Comparison of ENCODE assay signal across 7 mouse cellular contexts in the genomic region with DNA sequence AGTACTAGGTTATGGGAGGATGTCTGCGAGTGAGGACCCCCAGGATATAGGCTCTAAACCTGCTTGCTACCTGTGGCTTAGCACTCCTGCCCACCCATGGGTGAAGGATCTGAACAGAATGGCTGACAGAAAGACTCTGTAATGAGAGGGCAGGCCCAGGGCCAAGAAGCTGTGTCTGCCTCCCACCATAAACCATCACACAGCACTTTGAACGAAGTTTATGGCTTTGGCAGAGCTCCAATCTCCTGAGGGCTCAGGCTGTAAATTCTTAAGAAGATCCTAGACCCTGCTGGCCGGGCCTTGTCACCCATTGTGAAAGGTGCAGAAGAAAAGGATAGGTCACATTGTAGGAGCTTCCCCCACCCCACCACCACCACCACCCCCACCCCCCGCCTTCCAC.
A peak's percentile ranks its signal among the peaks of the same experiment; 100 is the strongest.
DNase-seq lines count a peak whose midpoint lies in the region; ATAC-seq and TF ChIP-seq lines count a peak whose summit lies in the region.

No protein-coding gene starts in this region.

- H3K27ac ChIP-seq in midbrain, embryonic 10.5 days (replicated peaks): peak overlapping the region; percentile 88
- H3K27ac ChIP-seq in midbrain, embryonic 16.5 days (ENCODE audit: low read length): no peak overlapping the region
- H3K27ac ChIP-seq in forebrain, embryonic 12.5 days: peak overlapping the region; percentile 78
- H3K27ac ChIP-seq in intestine, postnatal 0 days (ENCODE audit: low read depth, low read length): peak overlapping the region; percentile 54; the same call in 1 of the 2 replicates
- H3K27ac ChIP-seq in neural tube, embryonic 14.5 days (ENCODE audit: low read depth, low read length): peak overlapping the region; percentile 81
- no peak overlapping the region for H3K27ac ChIP-seq in liver, embryonic 12.5 days

- ATAC-seq in midbrain, embryonic 16.5 days: no peak; the same call in 1 of the 2 replicates
- 0 out of 2 replicates have a peak, but pooled peaks have one; percentile 7 for ATAC-seq in forebrain, embryonic 12.5 days (ENCODE audit: low FRiP score)
- peak; percentile 85 for ATAC-seq in intestine, postnatal 0 days
- peak; percentile 79 for ATAC-seq in neural tube, embryonic 14.5 days (ENCODE audit: low read depth)
- ATAC-seq in liver, embryonic 12.5 days: no peak

- peaks cover 39% of the 10 kb centered on the region for H3K4me1 ChIP-seq in midbrain, embryonic 10.5 days
- peaks cover 14% of the 10 kb centered on the region for H3K4me1 ChIP-seq in midbrain, embryonic 16.5 days (ENCODE audit: control insufficient read depth, insufficient read depth, low read length)
- H3K4me1 ChIP-seq in forebrain, embryonic 12.5 days: peaks cover 29% of the 10 kb centered on the region
- peaks cover 8% of the 10 kb centered on the region for H3K4me1 ChIP-seq in intestine, postnatal 0 days (replicated peaks; ENCODE audit: control insufficient read depth, insufficient read depth, low read length)
- peaks cover 21% of the 10 kb centered on the region for H3K4me1 ChIP-seq in neural tube, embryonic 14.5 days (ENCODE audit: control insufficient read depth, insufficient read depth, low read length)
- H3K4me1 ChIP-seq in liver, embryonic 12.5 days: 0 out of 2 replicates have a peak, but pooled peaks cover 7% of the 10 kb centered on the region

- WGBS in midbrain, embryonic 10.5 days: 70% methylated on average over 4 of the region's 4 CpGs
- 55% methylated on average over 4 of the region's 4 CpGs for WGBS in midbrain, embryonic 16.5 days
- WGBS in forebrain, embryonic 12.5 days: 61% methylated on average over 4 of the region's 4 CpGs
- 16% methylated on average over 4 of the region's 4 CpGs for WGBS in intestine, postnatal 0 days
- WGBS in neural tube, embryonic 14.5 days: 5% methylated on average over 4 of the region's 4 CpGs
- WGBS in liver, embryonic 12.5 days (ENCODE audit: insufficient replicate concordance): 62% methylated on average over 4 of the region's 4 CpGs

- H3K36me3 ChIP-seq in midbrain, embryonic 10.5 days: no peaks in the 10 kb centered on the region
- H3K36me3 ChIP-seq in midbrain, embryonic 16.5 days (ENCODE audit: control insufficient read depth, insufficient read depth, low read length): no peaks in the 10 kb centered on the region
- H3K36me3 ChIP-seq in forebrain, embryonic 12.5 days (replicated peaks): no peaks in the 10 kb centered on the region
- no peaks in the 10 kb centered on the region for H3K36me3 ChIP-seq in intestine, postnatal 0 days (ENCODE audit: control insufficient read depth, insufficient read depth)
- H3K36me3 ChIP-seq in neural tube, embryonic 14.5 days (ENCODE audit: control insufficient read depth, insufficient read depth, low read length): no peaks in the 10 kb centered on the region
- H3K36me3 ChIP-seq in liver, embryonic 12.5 days: no peaks in the 10 kb centered on the region

- H3K4me2 ChIP-seq in midbrain, embryonic 16.5 days (ENCODE audit: low read length): no peak overlapping the region
- H3K4me2 ChIP-seq in forebrain, embryonic 12.5 days: no peak overlapping the region
- peak overlapping the region; percentile 44; the same call in 1 of the 2 replicates for H3K4me2 ChIP-seq in intestine, postnatal 0 days (replicated peaks; ENCODE audit: low read depth)
- no peak overlapping the region for H3K4me2 ChIP-seq in neural tube, embryonic 14.5 days (ENCODE audit: low read depth, low read length)
- no peak overlapping the region for H3K4me2 ChIP-seq in liver, embryonic 12.5 days

- no peak for DNase-seq in midbrain, embryonic 10.5 days (ENCODE audit: low spot score)
- DNase-seq in left cerebral cortex, adult 18-20 months (ENCODE audit: low spot score in 2 of 2): no peak

- no peak overlapping the region for H3K9ac ChIP-seq in midbrain, embryonic 16.5 days (ENCODE audit: low read depth, low read length)
- H3K9ac ChIP-seq in forebrain, embryonic 12.5 days: peak overlapping the region; percentile 9; the same call in 1 of the 2 replicates
- no peak overlapping the region for H3K9ac ChIP-seq in intestine, postnatal 0 days (ENCODE audit: low read depth, low read length)
- H3K9ac ChIP-seq in neural tube, embryonic 14.5 days (replicated peaks; ENCODE audit: low read depth, low read length): no peak overlapping the region
- no peak overlapping the region for H3K9ac ChIP-seq in liver, embryonic 12.5 days

- H3K9me3 ChIP-seq in midbrain, embryonic 10.5 days (replicated peaks): no peaks in the 10 kb centered on the region
- H3K9me3 ChIP-seq in midbrain, embryonic 16.5 days (replicated peaks; ENCODE audit: control insufficient read depth, low read length, poor library complexity, severe bottlenecking): no peaks in the 10 kb centered on the region
- no peaks in the 10 kb centered on the region for H3K9me3 ChIP-seq in forebrain, embryonic 12.5 days
- no peaks in the 10 kb centered on the region for H3K9me3 ChIP-seq in intestine, postnatal 0 days (ENCODE audit: control insufficient read depth)
- no peaks in the 10 kb centered on the region for H3K9me3 ChIP-seq in neural tube, embryonic 14.5 days (ENCODE audit: control insufficient read depth, low read length)
- no peaks in the 10 kb centered on the region for H3K9me3 ChIP-seq in liver, embryonic 12.5 days (replicated peaks)

- no peak overlapping the region for H3K4me3 ChIP-seq in midbrain, embryonic 10.5 days
- no peak overlapping the region for H3K4me3 ChIP-seq in midbrain, embryonic 16.5 days (ENCODE audit: low read depth, low read length)
- H3K4me3 ChIP-seq in forebrain, embryonic 12.5 days (replicated peaks): no peak overlapping the region
- no peak overlapping the region for H3K4me3 ChIP-seq in intestine, postnatal 0 days (ENCODE audit: low read depth, low read length)
- no peak overlapping the region for H3K4me3 ChIP-seq in neural tube, embryonic 14.5 days (ENCODE audit: low read depth, low read length)
- no peak overlapping the region for H3K4me3 ChIP-seq in liver, embryonic 12.5 days

- no peak for TF ChIP-seq CTCF in intestine, postnatal 0 days (IDR thresholded peaks at IDR 0.05; ENCODE audit: low read depth)

- H3K27me3 ChIP-seq in midbrain, embryonic 10.5 days (ENCODE audit: low read depth, poor library complexity, severe bottlenecking): no peaks in the 10 kb centered on the region
- H3K27me3 ChIP-seq in midbrain, embryonic 16.5 days (ENCODE audit: control insufficient read depth, insufficient read depth, low read depth, low read length): no peaks in the 10 kb centered on the region
- H3K27me3 ChIP-seq in forebrain, embryonic 12.5 days: no peaks in the 10 kb centered on the region
- H3K27me3 ChIP-seq in intestine, postnatal 0 days (replicated peaks; ENCODE audit: control insufficient read depth, insufficient read depth, low read length): no peaks in the 10 kb centered on the region
- H3K27me3 ChIP-seq in neural tube, embryonic 14.5 days (ENCODE audit: control insufficient read depth, insufficient read depth, low read length): no peaks in the 10 kb centered on the region
- H3K27me3 ChIP-seq in liver, embryonic 12.5 days (replicated peaks): no peaks in the 10 kb centered on the region

Comparison
In these comparisons a context has a peak if more than half of its experiments do, and no peak if none do; other contexts are left out.
1. H3K27ac ChIP-seq: peak in midbrain, embryonic 10.5 days (single experiment), forebrain, embryonic 12.5 days (single experiment), intestine, postnatal 0 days (single experiment) and neural tube, embryonic 14.5 days (single experiment); none in midbrain, embryonic 16.5 days (single experiment) and liver, embryonic 12.5 days (single experiment).
2. ATAC-seq: peak in forebrain, embryonic 12.5 days (single experiment), intestine, postnatal 0 days (single experiment) and neural tube, embryonic 14.5 days (single experiment); none in midbrain, embryonic 16.5 days (single experiment) and liver, embryonic 12.5 days (single experiment).